Mouse (Mus musculus): Measurements from ENCODE around the gene Gm11020. TPM values are rescaled to one million over a fixed set of nuclear protein-coding genes. Genes with fewer than 3 reads are reported as not detected.

Gene Gm11020
- polyA plus RNA-seq, 1 experiment from 2014 or later = not detected

- WGBS = 70% methylated on average over 5 of the region's 5 CpGs
- no peak for ATAC-seq (ENCODE audit: insufficient number of reproducible peaks, low FRiP score, low TSS enrichment, low read depth)
- no peak overlapping the region for H3K27ac ChIP-seq
- H3K4me1 ChIP-seq = no peaks in the 10 kb centered on the region
- H3K4me3 ChIP-seq = no peak overlapping the region
- no peaks in the 10 kb centered on the region for H3K9me3 ChIP-seq
- no peak overlapping the region for H3K9ac ChIP-seq
- no peaks in the 10 kb centered on the region for H3K36me3 ChIP-seq
- H3K27me3 ChIP-seq = no peaks in the 10 kb centered on the region
- H3K4me2 ChIP-seq = no peak overlapping the region
Measured at GRCm38 (mm10) chr8:104333786-104334185, 12.4 kb downstream of the Gm11020 start.

- H3K9ac ChIP-seq = no peak overlapping the region
Measured at GRCm38 (mm10) chr8:104334196-104334595, 12.8 kb downstream of the Gm11020 start.

DNA sequence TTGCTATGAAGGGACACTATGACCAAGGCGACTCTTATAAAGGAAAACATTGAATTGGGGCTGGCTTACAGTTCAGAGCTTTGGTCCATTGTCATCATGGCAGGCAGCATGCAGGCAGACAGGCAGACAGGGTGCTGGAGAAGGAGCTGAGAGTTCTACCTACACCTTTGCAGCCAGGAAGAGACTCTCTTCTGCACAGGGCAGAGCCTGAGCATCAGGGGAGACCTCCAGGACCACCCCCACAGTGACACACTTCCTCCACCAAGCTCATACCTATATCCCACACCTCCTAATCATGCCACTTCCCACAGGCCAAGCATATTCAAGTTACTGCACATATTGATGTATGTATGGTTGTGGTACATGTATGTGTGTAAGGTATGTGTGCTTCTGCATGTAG lies 15.4 kb downstream of the Gm11020 start:
- Histone ChIP-seq H3K27me3 (no peaks in the 10 kb centered on the region), H3K9ac (no peak overlapping the region), H3K36me3 (no peaks in the 10 kb centered on the region), H3K4me2 (no peak overlapping the region), H3K4me3 (no peak overlapping the region), H3K4me1 (peaks cover 16% of the 10 kb centered on the region), H3K9me3 (no peaks in the 10 kb centered on the region), H3K27ac (no peak overlapping the region)
- ATAC-seq (ENCODE audit: insufficient number of reproducible peaks, low FRiP score, low TSS enrichment, low read depth) = no peak
- WGBS = 90% methylated on average over 1 of the region's 1 CpGs

More at GRCm38 (mm10) chr8:104334196-104334595, 12.8 kb downstream of the Gm11020 start:
- no peak for ATAC-seq (ENCODE audit: insufficient number of reproducible peaks, low FRiP score, low TSS enrichment, low read depth)
- Histone ChIP-seq H3K27me3 (no peaks in the 10 kb centered on the region), H3K4me3 (no peak overlapping the region), H3K36me3 (no peaks in the 10 kb centered on the region), H3K4me2 (no peak overlapping the region), H3K4me1 (peaks cover 2% of the 10 kb centered on the region; the same call in 1 of the 2 replicates), H3K27ac (no peak overlapping the region), H3K9me3 (no peaks in the 10 kb centered on the region)
- WGBS = 73% methylated on average over 1 of the region's 1 CpGs

- H3K27me3 ChIP-seq = no peaks in the 10 kb centered on the region
- no peak for ATAC-seq (ENCODE audit: insufficient number of reproducible peaks, low FRiP score, low TSS enrichment, low read depth)
- H3K4me1 ChIP-seq = peaks cover 17% of the 10 kb centered on the region
- no peak overlapping the region for H3K9ac ChIP-seq
- no peaks in the 10 kb centered on the region for H3K9me3 ChIP-seq
- H3K27ac ChIP-seq = no peak overlapping the region
- H3K36me3 ChIP-seq = no peaks in the 10 kb centered on the region
- 48% methylated on average over 3 of the region's 3 CpGs for WGBS
- H3K4me2 ChIP-seq = no peak overlapping the region
- H3K4me3 ChIP-seq = no peak overlapping the region
Measured at GRCm38 (mm10) chr8:104337890-104338289, 16.5 kb downstream of the Gm11020 start.

DNA sequence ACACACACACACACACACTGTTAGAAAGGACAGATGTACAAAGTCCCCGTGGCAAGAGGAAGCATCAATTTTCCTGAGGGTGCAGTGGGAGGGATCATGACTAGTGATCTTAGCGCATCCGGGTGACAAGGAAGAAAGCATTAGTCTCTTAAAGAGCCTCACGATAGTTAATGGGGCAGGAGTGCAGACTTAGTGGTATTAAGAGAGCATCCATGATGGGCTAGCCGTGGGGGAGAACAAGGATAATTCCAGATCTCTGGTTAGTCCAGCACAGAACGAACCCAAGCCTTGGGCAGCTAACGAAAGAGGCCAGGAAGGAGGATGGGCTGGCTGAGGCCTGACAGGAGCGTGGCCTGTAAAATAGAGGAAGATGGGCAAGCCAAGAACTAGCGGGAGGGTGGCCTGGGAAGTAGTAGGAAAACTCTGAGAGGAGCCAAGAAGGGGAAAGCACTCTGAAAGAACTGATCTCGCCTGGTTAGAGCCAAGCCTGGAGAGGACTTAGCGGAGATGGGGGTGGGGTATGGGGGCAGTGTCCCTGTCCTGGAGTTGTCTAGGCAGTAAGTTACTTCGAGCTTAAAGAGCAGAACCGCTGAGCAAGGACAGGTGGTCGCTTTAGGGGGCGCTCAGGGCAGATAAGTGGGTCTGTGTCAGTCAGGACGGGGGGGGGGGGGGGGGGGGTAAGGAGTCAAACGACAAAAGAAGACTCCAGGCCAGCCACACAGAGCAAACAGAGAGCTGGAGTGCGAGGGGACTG lies 18.0 kb downstream of the Gm11020 start, which contains the start of gene Cmtm3:
Cmtm3 (plus strand) TSS at position 182 of the 754 bp plus-strand sequence.
- peak within 1 kb of the TSS; percentile 75 for H3K4me3 ChIP-seq
- H3K9ac ChIP-seq = peak within 1 kb of the TSS; percentile 64
- no peaks in the 10 kb centered on the region for H3K9me3 ChIP-seq
- peaks cover 27% of the 10 kb centered on the region for H3K4me1 ChIP-seq
- H3K4me2 ChIP-seq = peak within 1 kb of the TSS; percentile 79
- peak within 1 kb of the TSS; percentile 87 for H3K27ac ChIP-seq
- no peak for ATAC-seq (ENCODE audit: insufficient number of reproducible peaks, low FRiP score, low TSS enrichment, low read depth)
- peaks cover under 1% of the 10 kb centered on the region; the same call in 1 of the 2 replicates for H3K36me3 ChIP-seq
- no peaks in the 10 kb centered on the region for H3K27me3 ChIP-seq
- 14% methylated on average over 18 of the region's 18 CpGs for whole genome bisulfite sequencing

GRCm38 (mm10) chr8:104339983-104340232 lies 18.5 kb downstream of the Gm11020 start:
- no peak for ATAC-seq (ENCODE audit: insufficient number of reproducible peaks, low FRiP score, low TSS enrichment, low read depth)
- Histone ChIP-seq H3K36me3 (peaks cover 5% of the 10 kb centered on the region; the same call in 1 of the 2 replicates), H3K4me3 (peak overlapping the region; percentile 75), H3K27me3 (no peaks in the 10 kb centered on the region), H3K4me2 (peak overlapping the region; percentile 79), H3K9ac (peak overlapping the region; percentile 64), H3K4me1 (peaks cover 30% of the 10 kb centered on the region), H3K27ac (peak overlapping the region; percentile 87), H3K9me3 (no peaks in the 10 kb centered on the region)
- under 1% methylated on average over 6 of the region's 6 CpGs for WGBS

GRCm38 (mm10) chr8:104340233-104341105 lies 19.1 kb downstream of the Gm11020 start:
- no peaks in the 10 kb centered on the region for H3K27me3 ChIP-seq
- peak; percentile 82 for ATAC-seq (ENCODE audit: insufficient number of reproducible peaks, low FRiP score, low TSS enrichment, low read depth)
- peaks cover 11% of the 10 kb centered on the region; the same call in 1 of the 2 replicates for H3K36me3 ChIP-seq
- peak overlapping the region; percentile 64 for H3K9ac ChIP-seq
- H3K4me1 ChIP-seq = peaks cover 30% of the 10 kb centered on the region
- H3K9me3 ChIP-seq = no peaks in the 10 kb centered on the region
- under 1% methylated on average over 51 of the region's 54 CpGs for WGBS
- H3K4me3 ChIP-seq = peak overlapping the region; percentile 75
- H3K4me2 ChIP-seq = peak overlapping the region; percentile 79
- peak overlapping the region; percentile 87 for H3K27ac ChIP-seq

GRCm38 (mm10) chr8:104341106-104341561 lies 19.8 kb downstream of the Gm11020 start:
- Histone ChIP-seq H3K27me3 (no peaks in the 10 kb centered on the region), H3K36me3 (peaks cover 18% of the 10 kb centered on the region; the same call in 1 of the 2 replicates), H3K27ac (peak overlapping the region; percentile 87), H3K9me3 (no peaks in the 10 kb centered on the region), H3K9ac (peak overlapping the region; percentile 64), H3K4me3 (peak overlapping the region; percentile 75), H3K4me1 (peaks cover 30% of the 10 kb centered on the region), H3K4me2 (peak overlapping the region; percentile 79)
- WGBS = under 1% methylated on average over 22 of the region's 24 CpGs
- ATAC-seq (ENCODE audit: insufficient number of reproducible peaks, low FRiP score, low TSS enrichment, low read depth) = peak; percentile 56

DNA sequence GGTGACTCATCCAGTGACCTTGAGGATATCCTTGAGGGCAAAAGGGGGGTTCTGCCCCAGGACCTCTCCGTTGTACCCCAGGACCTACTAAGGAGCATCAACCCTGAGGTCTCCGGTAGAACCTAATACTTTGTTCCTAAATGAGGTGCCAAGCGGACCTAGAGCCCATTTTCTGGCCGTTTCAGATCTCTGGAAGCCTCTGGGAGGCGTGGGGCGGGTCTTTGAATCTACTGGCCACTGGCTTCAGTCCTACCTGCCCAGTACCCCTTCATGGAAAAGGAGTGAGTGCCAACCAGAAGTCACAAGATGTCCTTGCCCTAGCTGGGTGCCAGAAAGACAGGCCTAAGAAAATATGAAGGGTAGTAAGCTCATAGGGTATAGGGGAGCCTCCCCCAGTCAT lies 20.3 kb downstream of the Gm11020 start:
- peak overlapping the region; percentile 79 for H3K4me2 ChIP-seq
- no peak for ATAC-seq (ENCODE audit: insufficient number of reproducible peaks, low FRiP score, low TSS enrichment, low read depth)
- H3K27me3 ChIP-seq = no peaks in the 10 kb centered on the region
- H3K27ac ChIP-seq = peak overlapping the region; percentile 87
- H3K4me3 ChIP-seq = peak overlapping the region; percentile 75
- H3K36me3 ChIP-seq = peaks cover 23% of the 10 kb centered on the region; the same call in 1 of the 2 replicates
- 0 out of 2 replicates have a peak overlapping the region, but pooled peaks have one; percentile 64 for H3K9ac ChIP-seq
- H3K9me3 ChIP-seq = no peaks in the 10 kb centered on the region
- WGBS = 41% methylated on average over 6 of the region's 6 CpGs
- H3K4me1 ChIP-seq = peaks cover 30% of the 10 kb centered on the region

DNA sequence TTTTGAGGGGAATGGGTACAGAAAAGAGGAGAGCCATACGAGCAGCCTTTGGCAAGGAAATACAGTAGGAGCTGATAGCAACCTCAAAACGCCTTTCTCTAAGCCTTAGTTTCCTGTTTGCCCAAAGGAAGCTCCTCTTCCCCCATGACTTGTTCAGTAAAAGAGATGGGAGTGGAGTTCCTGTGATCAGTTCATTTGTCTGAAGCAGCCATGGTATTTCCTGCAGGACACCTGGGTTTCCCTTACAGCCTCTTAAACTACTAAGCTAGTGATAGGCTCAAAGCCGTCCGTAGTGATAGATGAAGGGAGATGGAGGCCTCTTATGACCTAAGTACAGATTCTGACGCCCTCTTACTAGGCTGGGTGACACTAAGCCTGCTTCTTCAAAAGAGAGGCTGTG lies 21.1 kb downstream of the Gm11020 start:
- peaks cover 31% of the 10 kb centered on the region for H3K36me3 ChIP-seq
- H3K4me3 ChIP-seq = no peak overlapping the region
- no peak overlapping the region for H3K27ac ChIP-seq
- H3K9ac ChIP-seq = no peak overlapping the region
- no peaks in the 10 kb centered on the region for H3K27me3 ChIP-seq
- peaks cover 30% of the 10 kb centered on the region for H3K4me1 ChIP-seq
- 73% methylated on average over 5 of the region's 5 CpGs for WGBS
- no peaks in the 10 kb centered on the region for H3K9me3 ChIP-seq
- ATAC-seq (ENCODE audit: insufficient number of reproducible peaks, low FRiP score, low TSS enrichment, low read depth) = no peak
- H3K4me2 ChIP-seq = no peak overlapping the region

- Histone ChIP-seq H3K9me3 (no peaks in the 10 kb centered on the region), H3K36me3 (peaks cover 42% of the 10 kb centered on the region), H3K27me3 (no peaks in the 10 kb centered on the region), H3K4me3 (no peak overlapping the region), H3K4me1 (peaks cover 30% of the 10 kb centered on the region), H3K4me2 (no peak overlapping the region), H3K27ac (no peak overlapping the region), H3K9ac (no peak overlapping the region)
- WGBS = 15% methylated on average over 7 of the region's 7 CpGs
- ATAC-seq (ENCODE audit: insufficient number of reproducible peaks, low FRiP score, low TSS enrichment, low read depth) = no peak
Measured at GRCm38 (mm10) chr8:104343957-104344356, 22.6 kb downstream of the Gm11020 start.

- peaks cover 44% of the 10 kb centered on the region for H3K36me3 ChIP-seq
- no peak overlapping the region for H3K27ac ChIP-seq
- no peaks in the 10 kb centered on the region for H3K9me3 ChIP-seq
- WGBS = 90% methylated on average over 5 of the region's 5 CpGs
- H3K4me1 ChIP-seq = peaks cover 24% of the 10 kb centered on the region
- H3K4me2 ChIP-seq = no peak overlapping the region
- no peak overlapping the region for H3K4me3 ChIP-seq
- no peak overlapping the region for H3K9ac ChIP-seq
- ATAC-seq (ENCODE audit: insufficient number of reproducible peaks, low FRiP score, low TSS enrichment, low read depth) = no peak
- no peaks in the 10 kb centered on the region for H3K27me3 ChIP-seq
Measured at GRCm38 (mm10) chr8:104344622-104345021, 23.3 kb downstream of the Gm11020 start.

Measured in limb, embryonic 15.5 days (tissue).